Mouse (Mus musculus) common myeloid progenitor, adult 5-6 weeks (primary cell): ENCODE data around the gene Vmac. TPM values are rescaled to one million over a fixed set of nuclear protein-coding genes. Genes with fewer than 3 reads are reported as not detected.

Source experiments
- ATAC-seq: replicated peaks from 2 replicates; pipeline ENCODE4 v1.8.0; 2016; ENCODE audit warnings: low read depth, mild to moderate bottlenecking, moderate TSS enrichment, inconsistent platforms; ENCODE audit not compliant: poor library complexity, severe bottlenecking
- total RNA-seq: library from RNA; stranded (forward); fragments of 200-1000, 187-1606 nt; gene quantifications from 2 replicates; pipeline ENCODE4 v1.2.3, GENCODE M21; 2017

Vmac gene
- 6.1 and 11.1 TPM in 2 replicates for total RNA-seq

GRCm38 (mm10) chr17:56717363-56718058, at the start of gene Vmac, which contains the start of gene Ndufa11:
Gene Vmac, minus strand, starts transcription at chr17:56718022.
Gene Ndufa11, plus strand, starts transcription at chr17:56717767.
- peak; percentile 64 for ATAC-seq

DNA sequence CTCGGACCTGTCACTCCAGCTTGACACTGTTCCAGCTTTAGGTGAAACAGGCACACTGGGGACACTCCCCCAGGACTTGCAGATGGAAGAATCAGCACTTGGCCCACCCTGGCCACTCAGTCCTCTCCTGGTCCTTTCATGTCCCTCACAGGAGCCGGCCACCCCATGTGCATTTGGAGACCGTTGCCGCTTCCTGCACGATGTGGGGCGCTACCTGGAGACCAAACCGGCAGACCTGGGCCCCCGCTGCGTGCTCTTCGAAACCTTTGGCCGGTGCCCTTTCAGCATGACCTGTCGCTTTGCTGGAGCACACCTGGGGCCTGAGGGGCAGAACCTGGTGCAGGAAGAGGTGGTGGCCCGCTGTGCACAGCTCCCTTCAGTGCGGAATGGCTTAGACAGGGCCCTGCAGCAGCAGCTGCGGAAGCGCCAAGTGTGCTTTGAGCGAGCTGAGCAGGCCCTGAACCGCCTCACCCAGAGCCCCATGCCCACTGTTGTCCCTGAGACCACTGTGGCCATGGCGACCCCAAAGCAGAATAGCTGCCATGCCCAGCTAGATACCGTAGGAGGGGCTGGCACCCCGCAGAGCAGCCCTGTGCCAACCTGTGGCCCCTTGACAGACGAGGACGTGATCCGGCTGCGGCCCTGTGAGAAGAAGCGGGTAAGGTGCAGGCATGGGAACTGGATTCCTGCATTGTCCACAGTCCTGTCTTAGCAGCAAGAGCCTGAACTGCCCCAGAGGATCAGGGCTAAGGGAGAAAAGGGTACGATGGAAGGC, 49.0 kb upstream of the Vmac start:
- ATAC-seq = no peak

GRCm38 (mm10) chr17:56765431-56765830, 47.6 kb upstream of the Vmac start:
- no peak for ATAC-seq

DNA sequence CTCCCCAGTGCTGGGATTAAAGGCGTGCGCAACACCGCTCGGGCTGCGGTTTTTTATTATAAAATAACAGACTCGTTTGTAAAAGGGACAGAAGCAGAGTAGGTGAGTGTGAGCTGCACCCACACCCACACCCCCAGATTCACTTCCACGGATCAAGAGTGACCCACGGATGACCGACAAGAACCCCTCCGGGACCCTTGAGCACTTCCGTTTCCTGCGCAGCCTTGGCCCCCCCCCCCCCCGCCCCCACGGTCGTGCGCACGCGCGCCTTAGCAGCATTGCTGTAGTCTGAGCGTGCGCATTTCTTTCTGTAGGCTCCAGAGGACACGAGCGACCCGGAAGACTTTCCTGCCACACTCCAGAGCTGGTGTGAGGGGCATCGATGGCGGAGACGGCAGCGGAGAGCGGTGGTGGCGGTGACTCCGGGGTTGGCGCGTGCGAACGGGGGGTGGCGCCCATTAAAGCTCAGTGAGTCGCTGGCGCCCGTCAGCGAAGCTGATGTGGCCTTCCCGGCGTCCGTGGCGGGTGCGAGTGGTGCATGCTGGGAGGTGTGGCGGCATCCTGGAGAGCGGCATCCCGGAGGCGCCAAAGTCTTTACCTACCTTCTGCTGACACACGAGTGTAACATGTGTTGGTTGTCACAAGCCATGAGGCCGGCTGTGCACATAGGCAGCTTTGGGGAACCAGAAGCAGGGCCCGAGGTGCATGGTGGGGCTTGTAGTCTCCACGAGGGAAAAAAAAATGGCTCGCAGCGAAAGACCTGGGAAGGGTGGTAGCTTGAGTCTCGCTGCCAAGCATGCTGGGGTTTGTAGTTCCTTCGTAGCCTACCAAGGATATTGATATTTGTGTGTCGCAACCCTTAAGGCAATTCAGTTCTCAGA, 46.9 kb upstream of the Vmac start, which contains the start of gene Dus3l:
Dus3l (plus strand) TSS at position 284 of the 881 bp plus-strand sequence.
- peak; percentile 71 for ATAC-seq

- no peak for ATAC-seq
These were observed 46.0 kb upstream of the Vmac start for GRCm38 (mm10) chr17:56763741-56764250.

GRCm38 (mm10) chr17:56762769-56763731, 45.2 kb upstream of the Vmac start:
- peak; percentile 30 for ATAC-seq

DNA sequence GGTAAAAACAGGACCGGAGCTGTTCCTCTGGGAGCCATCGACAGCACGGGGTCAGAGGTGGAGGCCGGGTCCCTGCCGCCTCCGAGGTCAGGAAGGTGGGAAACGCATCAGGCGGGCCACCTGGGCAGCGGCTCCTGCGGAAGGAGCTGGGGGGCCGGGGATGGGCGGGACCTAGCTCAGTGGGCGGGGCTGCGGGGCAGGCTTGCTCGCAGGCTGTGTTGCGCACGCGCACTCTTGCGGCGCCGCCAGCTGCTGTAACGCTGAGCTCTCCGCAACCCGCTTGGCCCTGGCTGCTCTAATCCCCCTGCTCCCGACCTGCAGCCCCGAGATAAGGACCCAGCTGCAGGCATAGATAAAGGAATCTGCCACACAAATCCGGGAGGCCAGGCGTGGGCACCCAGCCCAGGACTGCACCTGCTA, 44.2 kb upstream of the Vmac start:
- ATAC-seq = peak; percentile 40

DNA sequence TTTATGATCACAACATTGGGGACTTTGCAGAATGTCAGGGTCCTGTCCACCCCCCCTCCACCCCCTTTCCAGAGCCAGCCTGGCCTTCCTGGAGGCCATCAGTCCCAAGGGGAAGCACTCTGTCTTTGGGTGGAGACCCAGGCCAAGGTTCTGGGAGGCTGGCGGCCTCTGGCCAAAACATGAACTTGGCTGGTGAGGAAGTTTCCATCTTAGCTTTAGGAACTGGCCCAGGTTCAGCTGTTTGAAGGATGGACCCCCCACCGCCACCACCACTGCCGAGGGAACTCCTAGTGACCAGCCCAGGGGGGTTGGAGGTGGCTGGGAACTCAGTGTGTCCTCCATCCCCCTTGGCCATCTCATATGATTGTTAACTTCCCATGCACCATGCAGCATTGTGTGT, 43.3 kb upstream of the Vmac start:
- ATAC-seq = no peak

GRCm38 (mm10) chr17:56759261-56759660, 41.4 kb upstream of the Vmac start:
- ATAC-seq = no peak

- ATAC-seq = peak; percentile 7; the same call in 1 of the 2 replicates
These were observed 40.3 kb upstream of the Vmac start for GRCm38 (mm10) chr17:56758132-56758531.

DNA sequence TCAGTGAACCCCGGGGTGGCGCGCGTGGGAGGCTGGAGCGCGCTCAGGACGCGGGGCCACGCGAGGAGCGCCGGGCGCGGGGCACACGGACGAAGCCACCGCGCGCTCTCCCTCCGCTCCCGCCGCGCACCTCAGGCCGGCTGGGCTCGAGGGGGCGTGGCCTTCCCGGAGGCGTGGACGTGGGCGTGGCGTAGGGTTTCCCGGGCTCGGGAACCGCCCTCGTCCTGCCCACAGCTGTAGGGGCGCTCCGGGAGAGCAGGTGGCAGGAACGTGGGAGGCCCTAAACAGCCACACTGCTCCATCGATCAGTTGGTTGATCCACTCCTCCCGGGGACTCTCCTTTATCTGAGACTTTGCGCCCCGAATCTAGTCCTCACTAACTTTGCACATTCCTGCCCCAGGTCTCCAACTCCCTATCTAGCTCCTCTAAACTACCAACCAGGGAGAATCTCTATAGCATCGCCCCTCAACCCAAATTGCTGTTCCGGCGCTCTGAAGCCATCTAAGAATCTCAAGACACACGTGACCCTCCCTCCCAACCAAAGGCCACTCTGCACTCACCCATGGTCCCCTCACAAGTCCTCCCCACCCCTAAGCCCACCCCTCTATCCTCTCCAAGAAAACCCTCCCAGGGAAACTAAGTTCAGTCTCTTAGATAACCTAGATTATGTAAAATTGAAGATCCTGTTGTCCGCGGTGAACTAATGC, 39.7 kb upstream of the Vmac start, which contains the start of gene Nrtn:
Nrtn (minus strand) TSS at position 115 of the 708 bp plus-strand sequence.
- ATAC-seq = peak; percentile 46

DNA sequence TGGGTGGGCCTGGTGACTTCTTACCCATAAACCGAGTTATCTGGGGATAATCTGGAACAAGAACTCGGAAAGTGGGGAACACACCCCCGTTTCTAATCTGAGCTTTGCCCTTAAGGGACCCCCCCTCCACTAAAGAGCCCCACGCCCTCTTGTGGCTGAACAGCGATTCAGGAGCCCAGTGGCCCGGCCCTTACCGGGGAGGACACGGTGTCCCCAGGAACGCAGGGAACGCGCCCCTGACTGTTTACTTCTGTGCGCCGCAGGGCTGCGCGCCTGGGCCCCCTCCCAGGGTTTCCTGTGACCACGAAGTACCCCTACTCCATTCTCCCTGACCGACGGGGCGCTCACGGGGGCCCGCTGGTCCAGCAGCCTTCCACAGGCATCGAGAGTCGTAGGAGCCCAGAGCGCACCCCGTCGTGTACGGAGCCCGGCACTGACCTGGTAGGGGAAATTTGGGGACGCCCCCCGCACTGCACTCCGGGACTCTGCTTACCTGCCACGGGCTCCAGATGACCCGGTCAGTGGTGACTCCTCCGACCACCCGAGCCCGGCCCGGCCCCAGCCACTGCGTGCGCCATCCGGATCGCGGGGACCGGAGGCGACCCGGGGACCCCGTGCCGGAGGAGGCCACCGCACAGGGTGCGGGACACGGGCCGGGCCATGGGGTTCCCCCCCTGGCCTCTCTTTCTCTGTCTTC, 39.0 kb upstream of the Vmac start:
- no peak for ATAC-seq

DNA sequence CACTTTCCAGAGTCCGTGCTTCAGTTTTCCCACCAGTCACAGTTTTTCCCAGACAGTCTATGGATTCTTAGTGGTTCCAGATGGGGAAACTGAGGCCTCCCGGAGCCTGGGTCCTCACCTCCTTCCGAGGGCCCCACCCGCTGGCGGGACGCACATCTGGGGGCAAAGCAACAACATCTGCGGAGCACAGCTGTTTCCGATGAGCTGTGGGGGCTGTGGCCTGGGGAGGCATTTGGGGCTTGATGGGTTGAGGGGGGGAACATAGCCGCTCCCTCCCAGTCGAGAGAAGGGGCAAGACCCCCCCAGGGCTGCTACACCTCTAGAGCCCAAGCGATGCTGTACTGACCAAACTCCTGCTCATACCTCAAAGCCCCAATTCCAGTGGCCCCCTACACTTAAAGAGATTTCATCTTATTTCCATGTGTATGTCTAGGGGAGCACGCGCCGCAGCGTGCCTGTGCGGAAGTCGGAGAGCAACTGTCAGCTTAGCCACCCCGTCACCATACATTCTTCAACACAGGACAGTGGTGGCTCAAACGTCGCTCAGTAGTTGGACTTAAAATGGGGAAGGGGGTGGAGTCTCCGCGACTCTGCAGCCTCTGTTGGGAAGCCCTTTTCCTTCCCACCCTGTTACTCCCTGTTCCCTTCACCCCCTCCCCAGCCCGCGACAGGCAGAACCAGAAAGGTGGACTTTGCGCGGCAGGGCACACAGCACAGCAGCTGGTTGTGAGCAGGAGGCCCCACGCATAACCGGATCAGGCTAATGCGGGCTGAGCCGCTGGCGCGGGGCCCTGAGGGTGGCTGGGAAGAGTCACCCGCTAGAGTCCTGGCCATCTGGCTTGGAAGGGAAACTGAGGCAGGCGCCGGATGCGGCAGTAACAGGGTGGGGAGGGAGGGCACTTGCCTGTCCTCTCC, 36.7 kb upstream of the Vmac start:
- ATAC-seq = peak; percentile 50

- ATAC-seq = no peak
These were observed 35.6 kb upstream of the Vmac start for GRCm38 (mm10) chr17:56753452-56753851.

DNA sequence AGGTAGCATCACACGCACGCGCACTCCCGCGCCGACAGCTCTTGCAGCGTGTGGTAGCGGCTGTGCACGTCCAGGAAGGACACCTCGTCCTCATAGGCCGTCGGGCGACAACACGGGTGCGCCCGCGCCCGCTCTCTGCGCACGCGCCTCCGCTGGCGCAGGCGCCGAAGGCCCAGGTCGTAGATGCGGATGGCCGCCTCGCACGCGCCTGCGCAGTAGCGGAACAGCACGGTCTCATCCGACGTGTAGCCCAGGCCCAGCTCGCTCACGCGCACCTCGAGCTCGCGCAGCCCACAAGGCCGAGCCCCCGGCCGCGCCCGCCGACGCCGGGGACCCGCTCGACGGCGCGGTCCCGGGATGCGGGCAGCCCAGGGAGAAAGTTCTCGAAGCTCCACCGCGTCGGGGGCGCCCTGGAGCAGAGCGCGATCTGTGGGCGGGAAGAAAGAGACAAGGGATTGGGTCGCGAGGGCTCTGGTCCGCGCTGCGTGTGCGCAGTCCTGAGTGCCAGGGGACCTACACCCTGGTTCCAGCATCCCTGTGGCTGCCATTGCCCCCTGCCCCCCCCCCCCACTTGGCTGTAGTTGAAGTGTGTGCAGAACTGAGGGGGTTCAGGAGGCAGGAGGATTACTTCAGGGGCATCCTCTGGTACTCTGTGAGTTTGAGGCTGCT, 33.7 kb upstream of the Vmac start:
- ATAC-seq = no peak

DNA sequence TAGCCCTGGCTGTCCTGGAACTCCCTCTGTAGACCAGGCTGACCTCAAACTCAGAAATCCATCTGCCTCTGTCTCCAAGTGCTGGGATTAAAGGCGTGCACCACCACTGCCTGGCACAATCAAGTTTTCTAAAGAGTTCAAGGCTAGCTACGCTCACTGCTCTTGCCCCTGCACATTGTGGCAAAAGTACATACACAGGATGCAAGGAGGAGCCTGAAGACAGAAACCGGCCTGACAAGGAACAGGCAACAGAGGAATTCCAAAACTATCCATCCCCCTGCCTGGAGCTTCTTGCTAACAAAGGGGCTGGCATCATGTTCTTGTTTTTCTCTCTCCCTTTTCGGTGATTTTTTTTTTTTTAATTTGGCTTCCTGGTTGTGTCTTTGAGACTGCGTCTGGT, 26.4 kb upstream of the Vmac start:
- ATAC-seq = no peak
